Mouse (Mus musculus) effector memory CD4-positive, alpha-beta T cell, adult 5 months (primary cell): ENCODE data around the gene Grk1. TPM values are rescaled to one million over a fixed set of nuclear protein-coding genes. Genes with fewer than 3 reads are reported as not detected.

Source experiments
- polyA plus RNA-seq: library from polyadenylated mRNA; unstranded; fragments of 100-300 nt; shearing (Covaris generic); gene quantifications from one replicate; pipeline ENCODE4 v1.2.1, GENCODE M21; 2017

Grk1 gene
- not detected for polyA plus RNA-seq

GRCm38 (mm10) chr8:13404666-13405131, at the start of gene Grk1:
Gene Grk1, plus strand, starts transcription at chr8:13405081.

GRCm38 (mm10) chr8:13396725-13397124, 8.2 kb upstream of the Grk1 start, which contains the start of gene Atp4b:
Gene Atp4b, minus strand, starts transcription at chr8:13396825.

GRCm38 (mm10) chr8:13434889-13435288, 30.0 kb downstream of the Grk1 start, which contains the start of gene Tmem255b:
Gene Tmem255b, plus strand, starts transcription at chr8:13435189.

Other genes with a start within 250 kb of the Grk1 start
- gene Lamp1, start 245.9 kb upstream of the Grk1 start, polyA plus RNA-seq = 204 TPM
- 2.3 TPM for gene Grtp1, start 204.5 kb upstream of the Grk1 start, polyA plus RNA-seq
- not detected for gene Adprhl1, start 150.9 kb upstream of the Grk1 start, polyA plus RNA-seq
- 16.5 TPM for gene Dcun1d2, start 117.0 kb upstream of the Grk1 start, polyA plus RNA-seq
- 21.1 TPM for gene Tmco3, start 116.9 kb upstream of the Grk1 start, polyA plus RNA-seq
- 67.8 TPM for gene Tfdp1, start 66.3 kb upstream of the Grk1 start, polyA plus RNA-seq
- gene Atp4b, start 8.3 kb upstream of the Grk1 start, polyA plus RNA-seq = not detected
- not detected for gene Tmem255b, start 30.1 kb downstream of the Grk1 start, polyA plus RNA-seq
- not detected for gene Gas6, start 89.4 kb downstream of the Grk1 start, polyA plus RNA-seq
- gene 1700029H14Rik, start 157.4 kb downstream of the Grk1 start, polyA plus RNA-seq = 0.46 TPM